ENCODE assay signal across 8 mouse cellular contexts in the genomic region with DNA sequence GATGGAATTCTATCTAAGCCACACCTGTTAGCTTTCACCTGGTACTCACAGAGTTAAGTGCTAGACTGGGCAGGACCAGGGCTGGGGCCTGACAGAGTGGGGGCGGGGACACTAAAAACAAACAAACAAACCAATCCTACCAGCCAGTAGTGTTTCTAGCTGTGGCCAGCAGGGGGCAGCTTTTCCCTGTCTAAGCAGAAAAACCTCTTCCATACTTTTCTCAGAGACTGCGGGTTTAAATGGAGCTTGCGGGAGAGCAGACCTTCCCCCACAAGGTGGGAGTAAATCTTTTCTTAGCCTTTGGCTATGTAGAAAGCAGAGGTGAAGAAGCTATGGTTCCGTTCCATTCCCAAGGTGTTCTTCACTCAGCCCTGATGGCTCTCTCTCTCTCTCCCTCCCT.
A peak's percentile ranks its signal among the peaks of the same experiment; 100 is the strongest.
DNase-seq lines count a peak whose midpoint lies in the region; ATAC-seq and TF ChIP-seq lines count a peak whose summit lies in the region.
"Had no signal": no experiment of that assay in that cellular context is flagged by ENCODE, and none has a peak within 500 bp of the region (broad histone marks: within the 10 kb centered on the region; RNA-seq: fewer than 3 reads in every experiment).

No protein-coding gene starts in this region.

- TF ChIP-seq CTCF in bone marrow macrophage, adult 2 months (IDR thresholded peaks at IDR 0.05; ENCODE audit: low read depth, low read length), result peak; percentile 81

- H3K4me3 ChIP-seq in bone marrow macrophage, adult 2 months (ENCODE audit: insufficient read depth, low read length), result no peak overlapping the region
- no peak overlapping the region for H3K4me3 ChIP-seq in forebrain, embryonic 13.5 days
- no peak overlapping the region for H3K4me3 ChIP-seq in hindbrain, embryonic 11.5 days (ENCODE audit: low read depth, low read length)
- H3K4me3 ChIP-seq: limb, embryonic 15.5 days had no signal

- H3K36me3 ChIP-seq in forebrain, embryonic 13.5 days (ENCODE audit: poor library complexity, severe bottlenecking), result no peaks in the 10 kb centered on the region
- no peaks in the 10 kb centered on the region for H3K36me3 ChIP-seq in hindbrain, embryonic 11.5 days (ENCODE audit: control insufficient read depth, insufficient read depth, low read length)
- H3K36me3 ChIP-seq: limb, embryonic 15.5 days had no signal

- H3K4me2 ChIP-seq in forebrain, embryonic 13.5 days, result no peak overlapping the region
- H3K4me2 ChIP-seq in hindbrain, embryonic 11.5 days (replicated peaks; ENCODE audit: low read depth, low read length), result no peak overlapping the region

- peaks cover 12% of the 10 kb centered on the region; the same call in 1 of the 2 replicates for H3K27me3 ChIP-seq in forebrain, embryonic 13.5 days
- H3K27me3 ChIP-seq in hindbrain, embryonic 11.5 days (ENCODE audit: control insufficient read depth, insufficient read depth, low read length), result no peaks in the 10 kb centered on the region

- DNase-seq in Muller cell, postnatal 12 days (ENCODE audit: inconsistent ontology term), result peak; percentile 68
- peak; percentile 77 for DNase-seq in hindbrain, embryonic 11.5 days (ENCODE audit: low spot score)
- DNase-seq in layer of hippocampus, adult 9-11 months, result peak; percentile 36
- peak; percentile 65 for DNase-seq in lung, postnatal 4 days
- DNase-seq in right cerebral cortex, postnatal 25 days, result peak; percentile 42

- H3K9ac ChIP-seq in forebrain, embryonic 13.5 days, result no peak overlapping the region
- H3K9ac ChIP-seq in hindbrain, embryonic 11.5 days (ENCODE audit: low read depth, low read length), result no peak overlapping the region
- H3K9ac ChIP-seq: limb, embryonic 15.5 days had no signal

- H3K9me3 ChIP-seq in forebrain, embryonic 13.5 days (replicated peaks), result 0 out of 2 replicates have a peak, but pooled peaks cover 4% of the 10 kb centered on the region
- no peaks in the 10 kb centered on the region for H3K9me3 ChIP-seq in hindbrain, embryonic 11.5 days (ENCODE audit: control insufficient read depth, low read length)
- H3K9me3 ChIP-seq: limb, embryonic 15.5 days had no signal

- TF ChIP-seq POLR2A in bone marrow macrophage, adult 2 months (IDR thresholded peaks at IDR 0.05; ENCODE audit: borderline replicate concordance, low read depth, low read length), result no peak

- H3K27ac ChIP-seq in bone marrow macrophage, adult 2 months (ENCODE audit: insufficient read depth, low read depth, low read length), result no peak overlapping the region
- H3K27ac ChIP-seq in forebrain, embryonic 13.5 days, result no peak overlapping the region
- no peak overlapping the region for H3K27ac ChIP-seq in hindbrain, embryonic 11.5 days (ENCODE audit: low read depth, low read length)
- H3K27ac ChIP-seq: limb, embryonic 15.5 days had no signal

- ATAC-seq in forebrain, embryonic 13.5 days, result peak; percentile 67
- no peak for ATAC-seq in hindbrain, embryonic 11.5 days (ENCODE audit: low FRiP score)

- 5% methylated on average over 4 of the region's 4 CpGs for WGBS in forebrain, embryonic 13.5 days
- WGBS in hindbrain, embryonic 11.5 days, result 7% methylated on average over 4 of the region's 4 CpGs

- H3K4me1 ChIP-seq in bone marrow macrophage, adult 2 months (ENCODE audit: control insufficient read depth, insufficient read depth, low read length), result no peaks in the 10 kb centered on the region
- 0 out of 2 replicates have a peak, but pooled peaks cover 5% of the 10 kb centered on the region for H3K4me1 ChIP-seq in forebrain, embryonic 13.5 days
- H3K4me1 ChIP-seq in hindbrain, embryonic 11.5 days (replicated peaks; ENCODE audit: control insufficient read depth, insufficient read depth, low read length), result no peaks in the 10 kb centered on the region
